Comparison of ENCODE assay signal across 24 mouse cellular contexts in genomic region chr4:102302568-102302967, GRCm38 (mm10).
DNase-seq lines count a peak whose midpoint lies in the region; ATAC-seq and TF ChIP-seq lines count a peak whose summit lies in the region.
"Had no signal": no experiment of that assay in that cellular context is flagged by ENCODE, and none has a peak within 500 bp of the region (broad histone marks: within the 10 kb centered on the region; RNA-seq: fewer than 3 reads in every experiment).

No protein-coding gene starts in this region.

- no peaks in the 10 kb centered on the region for H3K27me3 ChIP-seq in hindbrain, embryonic 12.5 days
- H3K27me3 ChIP-seq in liver, postnatal 0 days (ENCODE audit: insufficient read depth, low read length) = no peaks in the 10 kb centered on the region
- H3K27me3 ChIP-seq: embryonic facial prominence, embryonic 13.5 days; forebrain, embryonic 12.5 days; hindbrain, embryonic 13.5 days had no signal

- H3K4me3 ChIP-seq in hindbrain, embryonic 12.5 days = no peak overlapping the region
- no peak overlapping the region for H3K4me3 ChIP-seq in liver, postnatal 0 days (ENCODE audit: low read depth, low read length)
- H3K4me3 ChIP-seq: embryonic facial prominence, embryonic 13.5 days; forebrain, embryonic 12.5 days; heart, embryonic 10.5 days; hindbrain, embryonic 13.5 days had no signal

- H3K36me3 ChIP-seq in hindbrain, embryonic 12.5 days = no peaks in the 10 kb centered on the region
- H3K36me3 ChIP-seq in liver, postnatal 0 days (replicated peaks; ENCODE audit: insufficient read depth, low read length) = no peaks in the 10 kb centered on the region
- H3K36me3 ChIP-seq: embryonic facial prominence, embryonic 13.5 days; forebrain, embryonic 12.5 days; G1E; heart, embryonic 10.5 days; hindbrain, embryonic 13.5 days had no signal

- no peak overlapping the region for H3K9ac ChIP-seq in hindbrain, embryonic 12.5 days
- H3K9ac ChIP-seq in liver, postnatal 0 days (replicated peaks) = no peak overlapping the region
- H3K9ac ChIP-seq: embryonic facial prominence, embryonic 13.5 days; forebrain, embryonic 12.5 days; hindbrain, embryonic 13.5 days had no signal

- DNase-seq in Muller cell, postnatal 12 days (ENCODE audit: inconsistent ontology term) = peak; percentile 80
- peak; percentile 23 for DNase-seq in adrenal gland, adult 8-10 months
- peak; percentile 41 for DNase-seq in adrenal gland, postnatal 36 days
- no peak for DNase-seq in kidney, adult 8-10 months
- no peak for DNase-seq in liver, postnatal 0 days
- no peak for DNase-seq in retina, postnatal 1 day
- DNase-seq: B cell, adult 2 months; cerebellum, adult 11 months; cerebellum, adult 8-10 months; cerebellum, postnatal 14 days; gastrocnemius, postnatal 10 days; heart, adult 18-20 months; heart, postnatal 10 days; heart, postnatal 4 days; kidney, adult 11 months had no signal

- 71% methylated on average over 4 of the region's 4 CpGs for WGBS in hindbrain, embryonic 12.5 days
- 67% methylated on average over 4 of the region's 4 CpGs for WGBS in liver, postnatal 0 days (ENCODE audit: insufficient replicate concordance)

- H3K4me1 ChIP-seq in hindbrain, embryonic 12.5 days = no peaks in the 10 kb centered on the region
- H3K4me1 ChIP-seq in liver, postnatal 0 days (ENCODE audit: insufficient read depth) = no peaks in the 10 kb centered on the region
- H3K4me1 ChIP-seq: embryonic facial prominence, embryonic 13.5 days had no signal

- TF ChIP-seq EP300 in liver, postnatal 0 days (IDR thresholded peaks at IDR 0.05; ENCODE audit: low read depth) = no peak

- ATAC-seq in hindbrain, embryonic 12.5 days (ENCODE audit: low FRiP score) = no peak
- no peak for ATAC-seq in liver, postnatal 0 days
- ATAC-seq: CD4-positive, CD25-positive, alpha-beta regulatory T cell, adult 4 months; forebrain, embryonic 16.5 days; hindbrain, postnatal 0 days had no signal

- no peak for TF ChIP-seq CTCF in liver, postnatal 0 days (IDR thresholded peaks at IDR 0.05; ENCODE audit: low read depth)

- no peak overlapping the region for H3K27ac ChIP-seq in hindbrain, embryonic 12.5 days
- no peak overlapping the region for H3K27ac ChIP-seq in liver, postnatal 0 days (ENCODE audit: low read depth)
- H3K27ac ChIP-seq: embryonic facial prominence, embryonic 13.5 days; forebrain, embryonic 12.5 days; heart, embryonic 10.5 days; hindbrain, embryonic 13.5 days; hindbrain, postnatal 0 days had no signal

- no peak overlapping the region for H3K4me2 ChIP-seq in hindbrain, embryonic 12.5 days (replicated peaks)
- H3K4me2 ChIP-seq in liver, postnatal 0 days (ENCODE audit: low read depth, low read length) = no peak overlapping the region
- H3K4me2 ChIP-seq: embryonic facial prominence, embryonic 13.5 days; forebrain, embryonic 12.5 days; hindbrain, embryonic 13.5 days had no signal

- H3K9me3 ChIP-seq in hindbrain, embryonic 12.5 days (replicated peaks) = no peaks in the 10 kb centered on the region
- no peaks in the 10 kb centered on the region for H3K9me3 ChIP-seq in liver, postnatal 0 days (ENCODE audit: low read length)
- H3K9me3 ChIP-seq: embryonic facial prominence, embryonic 13.5 days; forebrain, embryonic 12.5 days; heart, embryonic 10.5 days; hindbrain, embryonic 13.5 days had no signal

Comparison
In these comparisons a context has a peak if more than half of its experiments do, and no peak if none do; other contexts are left out.
1. DNase-seq: peak in Muller cell, postnatal 12 days (single experiment), adrenal gland, adult 8-10 months (single experiment) and adrenal gland, postnatal 36 days (2 of 2); none in kidney, adult 8-10 months (0 of 2), liver, postnatal 0 days (single experiment) and retina, postnatal 1 day (single experiment).